Mouse (Mus musculus) brain, embryonic 14.5 days (tissue): ENCODE data around the gene Tinag.

Source experiments
- CTCF ChIP-seq: fragments of 200-500 bp; IDR thresholded peaks from 2 replicates; pipeline ENCODE4 v1.5.1; 2012; ENCODE audit warnings: inconsistent platforms, mild to moderate bottlenecking, moderate library complexity, borderline replicate concordance; ENCODE audit not compliant: insufficient read depth, insufficient read length; ENCODE audit errors: extremely low read depth
- POLR2A ChIP-seq: fragments of 200-500 bp; IDR thresholded peaks from 2 replicates; pipeline ENCODE4 v1.6.1; 2012; ENCODE audit warnings: mild to moderate bottlenecking, inconsistent platforms, borderline replicate concordance; ENCODE audit not compliant: poor library complexity, insufficient read depth, insufficient read length, severe bottlenecking; ENCODE audit errors: extremely low read depth

- TF ChIP-seq CTCF (no peak), POLR2A (no peak)
Observed at GRCm38 (mm10) chr9:77025271-77025670, 20.3 kb downstream of the Tinag start.
